Mouse (Mus musculus): ENCODE data around the gene Fgd2.
"Not testable (repeated sequence)": the region's sequence is repeated elsewhere in the genome, so short reads cannot be mapped to it uniquely, and the experiment has no call there.

The Fgd2 gene

GRCm38 (mm10) chr17:29360761-29361221 is at the start of gene Fgd2:
Fgd2 (plus strand) TSS chr17:29360914.
- peak; percentile 50 for DNase-seq (ENCODE audit: low read depth)

- DNase-seq (ENCODE audit: low read depth): no peak
Measured at GRCm38 (mm10) chr17:29311602-29312001, 49.1 kb upstream of the Fgd2 start.

DNA sequence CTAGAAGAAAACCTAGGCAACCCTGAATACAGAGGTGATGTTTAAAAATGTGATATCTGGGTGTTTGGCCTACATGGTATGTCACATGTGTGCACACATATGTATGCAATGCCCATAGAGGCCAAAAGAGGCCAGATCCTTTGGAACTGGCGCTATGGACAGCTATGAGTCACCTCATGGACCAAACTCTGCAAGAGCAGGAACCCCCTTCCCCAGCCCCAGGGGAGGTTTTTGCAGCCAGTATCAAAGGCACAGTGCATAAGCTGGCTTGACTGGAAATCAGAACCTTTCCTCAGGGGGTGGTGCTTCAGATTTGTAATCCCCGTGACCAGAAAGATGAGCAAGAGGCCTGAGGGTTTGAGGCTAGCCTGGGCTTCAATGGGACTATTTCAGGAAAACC is 48.6 kb upstream of the Fgd2 start:
- DNase-seq (ENCODE audit: low read depth): no peak

- DNase-seq (ENCODE audit: low read depth): no peak
Measured at GRCm38 (mm10) chr17:29313300-29313699, 47.4 kb upstream of the Fgd2 start.

- no peak for DNase-seq (ENCODE audit: low read depth)
Measured at GRCm38 (mm10) chr17:29315672-29316465, 44.8 kb upstream of the Fgd2 start.

DNA sequence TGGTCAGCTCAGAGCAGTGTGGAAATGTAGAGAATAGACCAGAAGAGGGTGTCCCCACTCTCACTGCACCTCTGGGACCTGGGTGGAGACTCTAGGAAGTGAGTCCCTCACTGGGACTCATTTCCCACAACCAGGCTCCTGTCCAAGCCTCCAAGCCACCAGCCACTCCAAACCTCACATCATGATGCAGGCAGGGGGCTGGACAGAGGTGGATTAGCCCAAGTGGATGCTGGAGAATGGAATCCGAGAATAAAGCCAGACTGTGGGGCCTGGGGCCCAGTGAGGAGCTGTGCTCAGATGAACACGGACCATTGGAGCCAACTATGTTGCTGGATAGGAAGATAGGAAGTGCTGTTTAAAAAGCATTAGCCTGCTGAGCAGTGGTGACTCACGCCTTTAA is 43.8 kb upstream of the Fgd2 start:
- no peak for DNase-seq (ENCODE audit: low read depth)

GRCm38 (mm10) chr17:29317380-29317779 is 43.3 kb upstream of the Fgd2 start, which contains the start of gene Pi16:
Pi16 (plus strand) TSS chr17:29317680.
- DNase-seq (ENCODE audit: low read depth): not testable (repeated sequence)

- DNase-seq (ENCODE audit: low read depth): peak; percentile 45
Measured at GRCm38 (mm10) chr17:29318731-29319250, 41.9 kb upstream of the Fgd2 start.

- DNase-seq (ENCODE audit: low read depth): no peak
Measured at GRCm38 (mm10) chr17:29319476-29319875, 41.2 kb upstream of the Fgd2 start.

DNA sequence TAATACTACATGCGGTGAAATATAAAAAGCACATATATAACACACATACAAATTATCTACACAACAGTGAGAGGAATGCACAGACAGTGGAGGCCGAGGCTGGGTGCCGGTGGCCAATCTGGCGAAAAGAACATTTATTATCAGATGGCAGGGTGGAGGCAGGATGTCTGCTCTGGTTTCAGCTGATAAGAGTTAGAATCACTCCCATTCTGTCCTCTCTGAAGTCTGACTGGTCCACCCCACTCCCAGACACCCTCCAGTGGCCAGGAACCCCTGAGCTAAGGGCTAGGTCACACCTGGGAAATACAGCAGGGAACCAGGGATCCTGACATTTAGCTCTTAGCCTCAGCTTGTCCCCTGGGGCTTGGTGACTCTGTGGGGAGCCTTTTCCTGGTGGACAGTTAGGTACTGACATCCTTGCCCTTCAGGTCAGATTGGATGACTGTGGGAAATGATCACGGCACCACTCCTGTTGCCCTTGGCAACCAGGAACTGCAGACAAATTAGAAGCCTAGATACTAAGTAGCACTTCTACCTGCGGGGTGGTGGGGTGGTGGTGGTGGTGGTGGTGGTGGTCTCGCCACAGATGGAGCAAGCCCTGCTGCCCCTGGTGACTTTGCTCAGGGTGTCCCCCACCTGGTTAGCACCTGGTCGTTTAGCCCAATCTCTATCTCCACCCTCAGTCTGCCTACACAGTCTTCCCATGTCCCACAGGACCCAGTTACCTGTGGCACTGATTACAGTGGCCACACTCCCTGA is 40.7 kb upstream of the Fgd2 start:
- no peak for DNase-seq (ENCODE audit: low read depth)

DNA sequence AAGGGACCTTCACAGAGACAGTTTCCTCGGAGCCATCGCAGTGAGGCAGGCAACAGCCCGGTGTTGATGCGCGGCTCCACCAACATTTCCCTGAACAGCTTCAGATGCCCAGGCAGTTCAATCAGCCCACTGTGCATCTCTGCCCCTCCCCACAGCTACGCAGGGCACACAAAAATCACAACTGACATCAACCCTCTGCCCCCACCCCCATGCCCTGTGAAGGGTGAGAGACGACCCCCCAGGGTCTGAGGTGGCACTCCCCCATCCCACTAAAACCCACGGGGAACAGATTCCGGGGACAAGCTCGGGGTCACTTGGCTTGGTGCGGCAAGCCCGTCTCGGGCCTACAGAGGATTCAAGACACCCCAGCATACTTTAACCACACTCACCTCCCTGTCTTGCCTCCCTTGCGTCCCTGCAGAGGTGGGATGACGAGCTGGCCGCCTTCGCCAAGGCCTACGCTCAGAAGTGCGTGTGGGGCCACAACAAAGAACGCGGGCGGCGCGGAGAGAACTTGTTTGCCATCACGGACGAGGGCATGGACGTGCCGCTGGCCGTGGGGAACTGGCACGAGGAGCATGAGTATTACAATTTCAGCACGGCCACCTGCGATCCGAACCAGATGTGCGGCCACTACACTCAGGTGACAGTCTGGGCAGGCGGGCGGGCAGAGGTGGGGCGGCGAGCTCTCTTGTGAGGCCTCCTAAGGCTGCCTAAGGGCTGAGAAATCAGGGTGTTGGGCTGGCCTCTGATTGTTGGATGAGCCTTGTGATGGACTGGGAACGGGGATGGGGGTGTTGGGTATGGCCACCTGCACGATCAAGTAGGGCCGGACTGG is 38.7 kb upstream of the Fgd2 start:
- no peak for DNase-seq (ENCODE audit: low read depth)

- no peak for DNase-seq (ENCODE audit: low read depth)
Measured at GRCm38 (mm10) chr17:29322603-29322962, 38.1 kb upstream of the Fgd2 start.

DNA sequence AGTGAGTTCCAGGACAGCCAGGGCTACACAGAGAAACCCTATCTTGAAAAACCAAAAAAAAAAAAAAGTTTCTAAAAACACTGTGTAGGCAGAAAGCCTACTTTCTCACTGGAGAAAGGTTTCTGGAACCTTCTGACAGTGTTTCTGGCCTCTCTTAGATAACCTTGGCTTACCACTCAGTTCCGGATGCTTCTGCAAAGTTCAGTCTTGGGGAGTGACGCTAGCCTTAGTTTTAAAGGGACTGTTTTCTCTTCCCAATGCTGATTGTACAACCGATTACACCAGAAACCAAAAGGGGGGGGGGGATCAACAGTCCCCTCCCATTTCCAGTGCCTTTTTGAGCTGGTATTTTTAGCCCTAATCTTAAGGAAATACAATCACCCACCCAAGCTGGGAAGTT is 37.1 kb upstream of the Fgd2 start:
- no peak for DNase-seq (ENCODE audit: low read depth)

DNA sequence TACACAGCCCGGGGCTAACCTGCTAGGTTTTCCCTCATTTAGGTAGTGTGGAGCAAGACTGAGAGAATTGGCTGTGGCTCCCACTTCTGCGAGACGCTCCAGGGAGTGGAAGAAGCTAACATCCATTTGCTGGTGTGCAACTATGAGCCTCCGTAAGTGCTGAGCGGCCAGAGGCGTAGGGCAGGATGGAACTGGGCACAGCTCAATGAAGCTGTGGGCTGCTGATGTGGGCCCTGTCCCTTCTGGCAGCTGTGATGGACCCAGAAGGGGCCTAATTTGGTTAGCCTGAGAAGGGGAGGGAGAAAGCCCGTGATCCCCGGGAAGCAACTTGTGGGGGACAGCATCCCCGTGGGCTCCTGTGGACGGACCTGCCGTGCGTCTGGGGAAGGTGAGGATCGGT is 34.9 kb upstream of the Fgd2 start:
- DNase-seq (ENCODE audit: low read depth): no peak

GRCm38 (mm10) chr17:29326531-29327529 is 33.9 kb upstream of the Fgd2 start:
- no peak for DNase-seq (ENCODE audit: low read depth)

DNA sequence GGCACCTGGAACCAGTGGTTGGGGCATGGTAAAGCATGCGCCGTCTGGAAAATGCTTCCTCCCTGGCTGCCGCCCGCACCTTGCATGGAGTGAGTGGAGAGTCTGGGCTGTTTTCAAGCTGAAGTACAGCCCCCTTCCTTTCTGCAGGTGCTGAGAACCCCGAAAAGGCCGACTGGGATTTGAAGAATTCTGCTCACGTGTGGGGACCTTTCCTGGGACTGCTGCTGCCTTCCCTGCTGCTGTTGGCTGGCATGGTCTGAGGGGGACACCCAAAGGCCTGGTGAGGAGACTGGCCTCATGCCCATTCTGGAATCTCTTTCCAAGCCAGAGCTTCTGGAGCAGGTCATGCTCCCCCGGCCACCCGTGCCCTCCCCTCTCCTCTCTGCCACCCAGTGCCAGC is 33.0 kb upstream of the Fgd2 start:
- DNase-seq (ENCODE audit: low read depth): no peak

- DNase-seq (ENCODE audit: low read depth): no peak
Measured at GRCm38 (mm10) chr17:29330221-29330620, 30.5 kb upstream of the Fgd2 start.

DNA sequence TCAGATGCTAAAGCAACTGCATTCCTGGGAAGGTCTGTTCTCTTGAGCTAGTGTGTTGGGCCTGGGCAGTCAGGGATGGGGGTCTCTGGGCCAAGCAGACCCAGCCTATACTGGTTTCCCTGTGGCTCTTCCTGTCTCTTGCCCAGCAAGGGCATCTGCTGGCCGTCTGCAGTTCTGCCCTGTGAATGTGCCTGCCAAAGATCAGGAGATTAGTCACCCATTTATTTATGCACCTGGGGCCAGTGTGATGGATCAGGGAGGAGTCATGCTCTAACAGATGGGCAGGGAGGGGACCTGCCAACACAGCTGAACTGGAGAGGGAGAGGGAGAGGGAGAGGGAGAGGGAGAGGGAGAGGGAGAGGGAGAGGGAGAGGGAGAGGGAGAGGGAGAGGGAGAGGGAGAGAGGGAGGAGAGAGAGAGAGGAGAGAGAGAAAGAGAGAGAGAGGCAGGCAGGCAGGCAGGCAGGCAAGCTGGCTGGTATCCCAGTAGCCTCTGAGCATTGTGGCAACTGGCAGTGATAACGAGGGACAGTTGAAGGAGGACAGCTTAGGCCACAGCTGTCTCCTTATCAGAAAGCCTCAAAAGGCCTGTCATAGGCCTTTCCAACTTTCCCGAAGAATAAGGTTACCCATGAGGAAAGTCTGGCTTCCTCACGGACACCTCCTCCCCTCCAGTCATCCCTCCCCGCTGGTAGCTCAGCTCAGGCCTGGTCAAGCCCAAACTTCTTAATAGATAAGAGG is 29.9 kb upstream of the Fgd2 start:
- no peak for DNase-seq (ENCODE audit: low read depth)

DNA sequence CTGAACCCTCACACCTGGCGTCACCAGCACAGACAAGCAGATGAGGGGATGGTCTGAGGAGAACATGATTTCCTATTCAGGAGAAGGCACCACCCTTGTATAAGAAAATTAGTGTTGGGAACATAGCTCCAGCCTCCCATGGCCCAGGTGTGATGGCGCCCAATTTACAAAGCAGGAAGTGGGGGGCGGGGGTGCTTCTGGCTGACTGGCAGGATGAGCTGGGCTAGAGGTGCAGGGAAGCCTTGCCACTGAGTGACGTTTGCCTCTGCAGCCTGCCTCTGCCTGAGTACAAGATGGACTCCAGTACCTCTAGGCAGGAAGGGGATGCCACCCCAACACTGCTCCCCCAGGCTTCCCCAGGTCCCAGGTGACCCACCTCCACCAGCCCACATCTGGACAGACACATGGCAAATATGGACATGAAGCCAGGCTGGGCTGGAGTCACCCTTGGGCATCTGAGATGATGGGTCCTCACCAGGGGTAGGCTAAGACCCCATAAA is 28.5 kb upstream of the Fgd2 start:
- DNase-seq (ENCODE audit: low read depth): no peak

Measured in c-Kit-positive CD71-negative TER-119-negative erythroid progenitor cells, embryonic 14.5 days (primary cell).